Mouse (Mus musculus) heart, postnatal 10 days (tissue): ENCODE measurements around the gene Olfr1462. TPM values are rescaled to one million over a fixed set of nuclear protein-coding genes. Genes with fewer than 3 reads are reported as not detected.

Experiments used
- DNase-seq, 2 experiments: peaks; one replicate each; pipeline ENCODE4 v3.0.0; 2021
- intact Hi-C: fragments of 180-260 bp; cut with DNase I; formaldehyde crosslinking; loops from one replicate; pipeline ENCODE4 v1.15.1; 2025
- total RNA-seq, 2 experiments: library from RNA; stranded (reverse); gene quantifications; 2 replicates each; pipeline ENCODE4 v1.2.3; 2021

Gene Olfr1462
- not detected for total RNA-seq

DNA sequence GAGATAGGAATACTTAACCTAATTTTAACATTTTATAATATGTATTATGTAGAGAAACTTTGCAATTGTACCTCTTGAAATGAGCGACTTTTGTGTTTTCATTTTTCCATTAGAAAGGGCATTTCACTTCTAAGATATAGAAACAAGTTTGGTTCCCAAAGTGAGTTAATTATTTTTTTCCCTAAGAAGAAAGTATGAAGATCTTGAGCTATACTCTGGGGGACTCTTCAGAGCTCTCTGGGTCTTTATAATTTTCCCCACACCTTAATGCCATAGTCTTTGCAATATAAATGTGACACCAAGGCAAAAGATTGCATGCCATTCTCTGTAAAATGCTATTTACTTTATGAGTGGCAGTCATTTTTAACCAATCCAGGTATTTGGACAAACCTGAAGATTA lies at the start of gene Olfr1462:
Olfr1462 (plus strand) TSS at position 301 of the 400 bp plus-strand sequence.
- no peak for DNase-seq
- intact Hi-C loops, result no loop called here

DNA sequence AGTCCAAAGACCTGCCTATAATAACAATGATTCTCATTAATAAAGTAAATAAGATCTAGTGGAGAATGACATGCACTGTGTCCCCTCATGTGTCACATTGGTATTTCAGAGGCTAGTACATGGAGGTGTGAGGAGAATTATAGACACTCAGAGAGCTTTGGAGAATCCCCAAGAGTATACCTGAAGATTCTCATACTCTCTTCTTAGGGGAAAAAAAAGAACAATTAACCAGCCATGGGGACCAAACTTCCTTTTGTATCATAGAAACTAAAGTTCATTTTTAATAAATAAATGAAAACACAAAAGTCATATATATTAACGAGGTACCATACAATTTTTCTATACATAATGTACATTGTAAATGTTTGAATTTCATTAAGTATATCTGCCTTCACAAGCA lies 36.1 kb upstream of the Olfr1462 start, which contains the start of gene Olfr1459:
Olfr1459 (minus strand) TSS at position 101 of the 400 bp plus-strand sequence.
- intact Hi-C loops, result no loop called here
- no peak for DNase-seq

DNA sequence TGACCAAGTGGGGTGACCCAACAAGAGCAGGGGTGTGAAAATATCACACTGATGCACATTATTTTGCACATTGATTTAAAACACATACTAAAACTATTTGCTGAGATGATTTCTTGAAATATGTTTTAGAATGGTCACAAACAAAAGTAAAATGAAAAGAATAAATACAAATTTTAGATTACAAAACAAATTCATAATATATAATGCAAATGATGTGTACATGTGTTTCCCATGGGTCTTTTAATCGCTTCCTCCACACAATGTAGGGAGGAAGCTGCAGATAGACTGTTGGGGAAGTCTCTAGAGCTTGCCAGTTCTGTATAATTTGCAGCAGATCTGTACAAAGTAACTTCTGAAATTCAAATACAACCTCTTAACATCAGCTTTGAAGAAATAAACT lies 22.8 kb upstream of the Olfr1462 start, which contains the start of gene Olfr1461:
Olfr1461 (plus strand) TSS at position 301 of the 400 bp plus-strand sequence.
- no peak for DNase-seq
- intact Hi-C loops, result no loop called here

DNA sequence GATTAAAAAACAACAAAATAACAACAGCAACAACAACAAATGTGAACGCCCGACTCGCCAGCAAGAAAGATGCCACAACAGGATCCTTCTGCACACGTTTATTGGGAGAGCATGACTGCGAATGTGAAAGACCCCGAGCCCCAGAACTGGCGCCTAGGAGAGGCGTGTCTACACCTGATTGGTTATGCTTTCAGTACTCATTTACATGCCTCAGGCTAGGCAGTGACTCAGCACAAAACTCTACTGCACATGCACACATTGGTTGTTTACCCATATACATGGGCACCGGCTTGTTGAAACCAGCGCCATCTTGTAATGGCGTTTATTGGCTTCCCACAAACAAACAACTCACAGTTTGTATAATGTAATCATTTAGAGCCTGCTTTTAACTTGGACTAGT lies 36.1 kb downstream of the Olfr1462 start:
- DNase-seq, result no peak
- intact Hi-C loops, result no loop called here

DNA sequence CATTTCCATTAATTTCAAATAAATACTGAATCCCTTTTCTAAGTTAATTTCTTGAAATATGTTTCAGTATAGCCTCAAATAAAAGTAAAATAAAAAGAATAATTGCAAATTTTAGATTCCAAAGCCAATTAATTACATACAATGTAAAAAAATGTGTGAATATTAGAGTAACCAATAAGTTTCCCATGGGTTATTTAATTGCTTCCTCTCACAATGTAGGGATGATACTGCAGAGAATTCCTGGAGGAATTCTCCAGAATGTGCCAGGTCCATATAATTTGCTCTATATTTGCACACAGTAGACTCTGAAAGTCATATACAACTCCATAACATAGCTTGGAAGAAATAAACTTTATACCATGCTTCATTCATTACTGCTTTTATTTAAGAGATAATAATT lies 45.5 kb downstream of the Olfr1462 start, which contains the start of gene Olfr1463:
Olfr1463 (plus strand) TSS at position 301 of the 400 bp plus-strand sequence.
- no peak for DNase-seq
- intact Hi-C loops, result no loop called here

Other genes starting within 250 kb of the Olfr1462 start
- not detected for gene Olfr1450, start 235.5 kb upstream of the Olfr1462 start, total RNA-seq
- not detected for gene Olfr1451, start 190.7 kb upstream of the Olfr1462 start, total RNA-seq
- gene Olfr1453, start 157.4 kb upstream of the Olfr1462 start, total RNA-seq, result not detected
- not detected for gene Olfr1454, start 125.1 kb upstream of the Olfr1462 start, total RNA-seq
- gene Olfr1457, start 87.8 kb upstream of the Olfr1462 start, total RNA-seq, result not detected
- not detected for gene Olfr1458, start 79.0 kb upstream of the Olfr1462 start, total RNA-seq
- under 1 TPM; 0.02 to 0.05 TPM for gene Olfr1459, start 36.2 kb upstream of the Olfr1462 start, total RNA-seq
- not detected for gene Olfr1461, start 22.7 kb upstream of the Olfr1462 start, total RNA-seq
- gene Olfr1463, start 45.6 kb downstream of the Olfr1462 start, total RNA-seq, result not detected
- gene Olfr1465, start 129.8 kb downstream of the Olfr1462 start, total RNA-seq, result not detected
- not detected for gene Olfr1466, start 153.1 kb downstream of the Olfr1462 start, total RNA-seq
- not detected for gene Olfr1467, start 176.5 kb downstream of the Olfr1462 start, total RNA-seq
- not detected for gene Olfr1469, start 222.1 kb downstream of the Olfr1462 start, total RNA-seq